Mouse (Mus musculus) neural tube, embryonic 11.5 days (tissue): ENCODE measurements around the gene Fcgr4. TPM values are rescaled to one million over a fixed set of nuclear protein-coding genes. Genes with fewer than 3 reads are reported as not detected.

ENCODE experiments used
- ATAC-seq: fragments of 200-750 bp; cut with Nextera tagmentation; 2 replicates; pipeline ENCODE4 v1.8.0; 2017; ENCODE audit warnings: moderate number of reproducible peaks, mild to moderate bottlenecking, moderate TSS enrichment, moderate library complexity; ENCODE audit not compliant: insufficient read depth, low FRiP score, low TSS enrichment
- DNase-seq: peaks from one replicate; pipeline ENCODE4 v3.0.0-alpha.2; 2015; ENCODE audit warnings: low spot score
- H3K27ac ChIP-seq: fragments of 300-500 bp; sonication (generic); 2 replicates; pipeline ENCODE4 v1.5.1; 2014; ENCODE audit warnings: low read depth, mild to moderate bottlenecking, low read length
- H3K27me3 ChIP-seq: fragments of 300-500 bp; sonication (generic); 2 replicates; pipeline ENCODE4 v1.6.1; 2014; ENCODE audit warnings: mild to moderate bottlenecking, low read length, mixed read lengths; ENCODE audit not compliant: control insufficient read depth, insufficient read depth
- H3K36me3 ChIP-seq: fragments of 300-500 bp; sonication (generic); 2 replicates; pipeline ENCODE4 v1.6.1; 2014; ENCODE audit warnings: mild to moderate bottlenecking, low read length, moderate library complexity, mixed read lengths; ENCODE audit not compliant: control insufficient read depth, insufficient read depth
- H3K4me1 ChIP-seq: fragments of 300-500 bp; sonication (generic); 2 replicates; pipeline ENCODE4 v1.6.1; 2014; ENCODE audit warnings: low read length, mixed read lengths; ENCODE audit not compliant: control insufficient read depth, insufficient read depth
- H3K4me2 ChIP-seq: fragments of 300-500 bp; sonication (generic); 2 replicates; pipeline ENCODE4 v1.6.1; 2014; ENCODE audit warnings: low read depth, mild to moderate bottlenecking, moderate library complexity
- H3K4me3 ChIP-seq: fragments of 300-500 bp; sonication (generic); 2 replicates; pipeline ENCODE4 v1.5.1; 2014; ENCODE audit warnings: low read depth, low read length
- H3K9ac ChIP-seq: fragments of 300-500 bp; sonication (generic); 2 replicates; pipeline ENCODE4 v1.6.1; 2014; ENCODE audit warnings: mild to moderate bottlenecking, low read length
- H3K9me3 ChIP-seq: fragments of 300-500 bp; sonication (generic); 2 replicates; pipeline ENCODE4 v1.6.1; 2016; ENCODE audit warnings: low read length; ENCODE audit not compliant: control insufficient read depth
- WGBS: fragments of 180-500 bp; shearing (Covaris S2); extraction: QIAGEN DNeasy Blood & Tissue Kit; methylation state at CpG from one replicate; pipeline ENCODE4 v1.1.7; 2014; 5-methylcytosine and 5-hydroxymethylcytosine counted together
- polyA plus RNA-seq: library from polyadenylated mRNA; unstranded; fragments of >200 nt; fragmentation: Nextera tagmentation; extraction: Ambion mirVana; gene quantifications from 2 replicates; pipeline ENCODE4 v1.2.1, GENCODE M21; 2014

Gene Fcgr4
- polyA plus RNA-seq, 1 experiment from 2014 or later: 0.19 TPM

GRCm38 (mm10) chr1:171017468-171018158, 1.1 kb upstream of the Fcgr4 start:
- no peaks in the 10 kb centered on the region for H3K4me1 ChIP-seq
- H3K27ac ChIP-seq: no peak overlapping the region
- H3K9ac ChIP-seq: no peak overlapping the region
- ATAC-seq (no peak), DNase-seq (no peak)
- no peak overlapping the region for H3K4me3 ChIP-seq
- no peaks in the 10 kb centered on the region for H3K36me3 ChIP-seq
- WGBS: 57% methylated on average over 6 of the region's 6 CpGs
- H3K9me3 ChIP-seq: no peaks in the 10 kb centered on the region
- H3K4me2 ChIP-seq: no peak overlapping the region
- H3K27me3 ChIP-seq: no peaks in the 10 kb centered on the region

- DNase-seq (no peak), ATAC-seq (no peak)
- no peaks in the 10 kb centered on the region for H3K4me1 ChIP-seq
- no peak overlapping the region for H3K9ac ChIP-seq
- H3K4me2 ChIP-seq: no peak overlapping the region
- WGBS: 79% methylated on average over 7 of the region's 7 CpGs
- H3K36me3 ChIP-seq: no peaks in the 10 kb centered on the region
- H3K9me3 ChIP-seq: no peaks in the 10 kb centered on the region
- H3K27me3 ChIP-seq: no peaks in the 10 kb centered on the region
- no peak overlapping the region for H3K27ac ChIP-seq
- no peak overlapping the region for H3K4me3 ChIP-seq
Measured at GRCm38 (mm10) chr1:171019311-171019950, 711 bp downstream of the Fcgr4 start.

GRCm38 (mm10) chr1:171031752-171032151, 13.0 kb downstream of the Fcgr4 start:
- no peaks in the 10 kb centered on the region; the same call in 1 of the 2 replicates for H3K4me1 ChIP-seq
- H3K4me2 ChIP-seq: no peak overlapping the region
- no peaks in the 10 kb centered on the region for H3K36me3 ChIP-seq
- ATAC-seq (no peak), DNase-seq (no peak)
- no peak overlapping the region for H3K27ac ChIP-seq
- H3K4me3 ChIP-seq: no peak overlapping the region
- H3K9ac ChIP-seq: no peak overlapping the region
- WGBS: 85% methylated on average over 3 of the region's 3 CpGs
- peaks cover 14% of the 10 kb centered on the region for H3K27me3 ChIP-seq
- H3K9me3 ChIP-seq: no peaks in the 10 kb centered on the region

GRCm38 (mm10) chr1:171032691-171033090, 14.0 kb downstream of the Fcgr4 start:
- no peak for ATAC-seq
- no peak overlapping the region for H3K27ac ChIP-seq
- H3K36me3 ChIP-seq: no peaks in the 10 kb centered on the region
- peak overlapping the region; percentile 19; the same call in 1 of the 2 replicates for H3K9ac ChIP-seq
- DNase-seq: no peak
- peak overlapping the region; percentile 41 for H3K4me3 ChIP-seq
- H3K4me1 ChIP-seq: no peaks in the 10 kb centered on the region; the same call in 1 of the 2 replicates
- 7% methylated on average over 10 of the region's 10 CpGs for WGBS
- H3K27me3 ChIP-seq: peaks cover 14% of the 10 kb centered on the region
- peak overlapping the region; percentile 58 for H3K4me2 ChIP-seq
- H3K9me3 ChIP-seq: no peaks in the 10 kb centered on the region

GRCm38 (mm10) chr1:171033196-171033595, 14.5 kb downstream of the Fcgr4 start:
- ATAC-seq: no peak

GRCm38 (mm10) chr1:171033756-171034155, 15.0 kb downstream of the Fcgr4 start:
- ATAC-seq: peak; percentile 67; the same call in 1 of the 2 replicates
- no peaks in the 10 kb centered on the region for H3K9me3 ChIP-seq
- under 1% methylated on average over 20 of the region's 20 CpGs for WGBS

More at GRCm38 (mm10) chr1:171033196-171033595, 14.5 kb downstream of the Fcgr4 start:
- Histone ChIP-seq H3K27me3 (peaks cover 14% of the 10 kb centered on the region), H3K9me3 (no peaks in the 10 kb centered on the region), H3K27ac (no peak overlapping the region), H3K4me1 (no peaks in the 10 kb centered on the region; the same call in 1 of the 2 replicates), H3K4me2 (peak overlapping the region; percentile 58), H3K4me3 (peak overlapping the region; percentile 41), H3K9ac (no peak overlapping the region; the same call in 1 of the 2 replicates), H3K36me3 (no peaks in the 10 kb centered on the region)
- DNase-seq: no peak
- WGBS: under 1% methylated on average over 16 of the region's 16 CpGs

GRCm38 (mm10) chr1:171034201-171034600, 15.5 kb downstream of the Fcgr4 start:
- ATAC-seq (no peak), DNase-seq (no peak)
- Histone ChIP-seq H3K36me3 (no peaks in the 10 kb centered on the region), H3K27ac (no peak overlapping the region), H3K9me3 (no peaks in the 10 kb centered on the region), H3K4me3 (peak overlapping the region; percentile 41), H3K4me2 (peak overlapping the region; percentile 58), H3K27me3 (peaks cover 14% of the 10 kb centered on the region), H3K9ac (no peak overlapping the region), H3K4me1 (no peaks in the 10 kb centered on the region; the same call in 1 of the 2 replicates)
- 8% methylated on average over 11 of the region's 11 CpGs for WGBS

More at GRCm38 (mm10) chr1:171033756-171034155, 15.0 kb downstream of the Fcgr4 start:
- Histone ChIP-seq H3K27ac (no peak overlapping the region), H3K36me3 (no peaks in the 10 kb centered on the region), H3K4me1 (no peaks in the 10 kb centered on the region; the same call in 1 of the 2 replicates), H3K9ac (no peak overlapping the region), H3K4me2 (peak overlapping the region; percentile 58), H3K4me3 (peak overlapping the region; percentile 41), H3K27me3 (peaks cover 14% of the 10 kb centered on the region)
- peak; percentile 90 for DNase-seq

- peaks cover 14% of the 10 kb centered on the region for H3K27me3 ChIP-seq
- H3K9me3 ChIP-seq: no peaks in the 10 kb centered on the region
- H3K36me3 ChIP-seq: no peaks in the 10 kb centered on the region
- H3K4me1 ChIP-seq: no peaks in the 10 kb centered on the region; the same call in 1 of the 2 replicates
- no peak for ATAC-seq
- no peak for DNase-seq
- no peak overlapping the region for H3K9ac ChIP-seq
- no peak overlapping the region for H3K27ac ChIP-seq
- no peak overlapping the region for H3K4me2 ChIP-seq
- WGBS: 61% methylated on average over 11 of the region's 11 CpGs
- no peak overlapping the region for H3K4me3 ChIP-seq
Measured at GRCm38 (mm10) chr1:171035611-171036010, 16.9 kb downstream of the Fcgr4 start.
